Mouse (Mus musculus) gastrocnemius, postnatal 25 days (tissue): ENCODE data around the gene Mettl6. TPM values are rescaled to one million over a fixed set of nuclear protein-coding genes. Genes with fewer than 3 reads are reported as not detected.
"Not testable (repeated sequence)": the region's sequence is repeated elsewhere in the genome, so short reads cannot be mapped to it uniquely, and the experiment has no call there.

ENCODE experiments used
- DNase-seq: peaks from one replicate; pipeline ENCODE4 v3.0.0; 2022
- total RNA-seq, 2 experiments: library from RNA; stranded (reverse); gene quantifications; 1 replicate in 1 of 2; 2 replicates in 1 of 2; pipeline ENCODE4 v1.2.3; 2021

The Mettl6 gene
- total RNA-seq, 2 experiments from 2014 or later, result 6.9 to 9.8 TPM

DNA sequence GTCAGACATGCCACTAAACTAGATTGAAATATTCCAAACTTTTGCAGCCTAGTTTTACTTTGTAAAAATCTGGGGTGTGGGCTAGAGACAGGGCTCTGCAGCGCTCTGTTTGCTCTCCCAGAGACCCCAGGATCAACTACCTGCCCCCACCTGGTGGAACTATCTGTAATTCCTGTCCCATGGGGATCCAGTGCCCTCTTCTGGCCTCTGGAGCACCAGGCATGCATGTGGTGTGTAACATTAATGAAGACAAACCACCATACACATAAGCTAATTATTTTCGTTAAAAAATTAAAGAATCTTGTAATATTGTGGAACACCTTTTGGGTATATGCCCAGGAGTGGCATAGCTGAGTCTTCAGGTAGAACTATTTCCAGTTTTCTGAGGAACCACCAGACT lies 21.5 kb downstream of the Mettl6 start:
- no peak for DNase-seq

DNA sequence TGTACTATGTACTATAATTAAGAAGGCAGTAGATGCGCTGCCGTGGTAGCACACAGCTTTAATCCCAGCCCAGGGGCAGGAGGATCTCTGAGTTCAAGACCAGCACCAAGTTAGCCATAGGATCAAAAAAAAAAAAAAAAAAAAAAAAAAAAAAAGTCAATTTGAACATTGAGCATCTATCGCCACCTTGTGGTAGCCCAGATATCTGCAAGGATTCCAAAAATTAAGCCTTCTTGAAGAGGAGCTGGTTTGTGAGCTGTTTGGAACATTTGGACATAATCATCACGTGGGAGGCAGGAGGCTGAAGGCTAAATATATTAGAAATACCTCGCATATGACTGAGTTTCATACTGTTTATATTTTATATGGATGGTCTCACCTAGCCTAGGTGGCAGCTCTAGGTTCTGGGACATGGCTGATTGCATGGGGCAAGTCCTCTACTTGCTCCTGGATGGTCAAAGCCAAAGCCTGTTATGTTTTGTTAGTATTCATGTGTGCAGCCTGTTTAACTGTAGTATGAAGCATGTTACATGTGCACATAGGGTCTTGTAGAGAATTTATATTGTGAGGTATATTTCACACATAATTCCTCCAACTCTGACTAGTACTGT lies 22.3 kb downstream of the Mettl6 start:
- no peak for DNase-seq

GRCm38 (mm10) chr14:31469711-31470110 lies 25.1 kb downstream of the Mettl6 start:
- DNase-seq, result no peak

DNA sequence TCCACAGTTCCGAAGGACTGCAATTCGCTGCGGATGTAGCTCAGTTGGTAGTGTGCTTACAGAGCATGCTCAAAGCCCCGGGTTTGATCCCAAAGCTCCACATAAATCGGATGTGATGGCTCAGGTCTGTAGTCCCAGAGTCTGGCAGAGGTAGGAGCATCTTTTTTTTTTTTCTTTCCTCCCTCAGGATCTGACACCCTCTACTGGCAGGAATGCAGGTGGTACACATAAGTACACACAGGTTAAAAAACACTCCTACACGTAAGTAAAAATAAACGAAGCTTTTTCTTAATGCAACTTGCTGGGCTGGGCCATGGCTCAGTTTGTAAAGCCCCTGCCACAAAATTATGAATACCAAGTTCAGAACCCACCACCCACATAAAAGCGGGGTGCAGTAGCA lies 30.7 kb downstream of the Mettl6 start:
- no peak for DNase-seq

DNA sequence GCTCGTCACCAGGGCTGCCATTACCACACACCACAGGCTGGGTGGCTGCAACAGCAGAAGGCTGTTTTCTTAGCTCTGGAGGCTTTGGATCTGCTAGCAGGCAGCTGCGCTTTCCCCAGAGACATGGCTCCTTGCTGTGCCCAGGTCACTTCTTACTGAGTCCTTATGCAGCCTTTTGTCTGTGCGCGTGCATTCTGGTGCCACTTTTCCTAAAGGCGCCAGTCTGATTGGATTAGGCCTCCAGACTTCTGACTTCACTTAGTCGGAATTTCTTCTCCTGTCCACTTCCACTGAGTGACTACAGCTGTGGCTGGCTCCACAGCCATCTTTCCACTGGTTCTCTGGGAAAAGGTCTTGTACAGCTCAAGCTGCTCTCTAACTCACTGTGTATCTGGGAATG lies 32.0 kb downstream of the Mettl6 start:
- no peak for DNase-seq

- DNase-seq, result not testable (repeated sequence)
Measured at GRCm38 (mm10) chr14:31462226-31462625, 32.6 kb downstream of the Mettl6 start.

- DNase-seq, result no peak
Measured at GRCm38 (mm10) chr14:31458006-31458405, 36.8 kb downstream of the Mettl6 start.

GRCm38 (mm10) chr14:31456064-31456721 lies 38.6 kb downstream of the Mettl6 start:
- no peak for DNase-seq

DNA sequence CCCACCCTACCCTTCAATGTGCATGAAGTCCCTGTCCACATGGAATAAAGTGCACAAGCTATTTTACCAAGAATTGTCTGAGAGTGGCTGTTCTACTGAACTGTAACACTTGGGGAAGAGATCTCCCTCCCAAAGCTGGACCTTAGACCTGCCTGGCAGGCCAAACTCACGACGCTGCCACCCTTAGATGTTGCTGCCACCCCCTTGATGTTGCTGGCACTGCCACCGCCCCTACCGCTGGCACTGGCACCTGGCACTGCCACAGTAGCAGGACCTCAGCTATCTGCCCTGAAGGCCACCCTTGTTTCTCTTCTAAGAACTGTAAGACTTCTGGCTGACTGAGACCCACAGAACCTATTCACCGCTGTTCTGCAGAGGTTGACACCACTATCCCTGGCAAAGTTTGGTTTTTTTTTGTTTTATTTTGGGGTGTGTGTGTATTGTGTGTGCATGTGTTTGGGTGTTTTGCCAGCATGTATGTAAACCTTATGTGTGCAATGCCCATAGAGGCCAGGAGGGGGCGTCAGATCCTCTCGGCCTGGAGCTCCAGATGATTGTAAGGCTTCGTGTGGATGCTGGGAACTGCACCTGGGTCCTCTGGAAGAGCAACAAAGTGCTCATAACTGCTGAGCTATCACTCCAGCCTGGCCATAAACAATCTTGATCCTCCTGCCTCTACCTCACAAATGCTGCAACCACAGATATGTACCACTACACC lies 39.8 kb downstream of the Mettl6 start:
- no peak for DNase-seq

DNA sequence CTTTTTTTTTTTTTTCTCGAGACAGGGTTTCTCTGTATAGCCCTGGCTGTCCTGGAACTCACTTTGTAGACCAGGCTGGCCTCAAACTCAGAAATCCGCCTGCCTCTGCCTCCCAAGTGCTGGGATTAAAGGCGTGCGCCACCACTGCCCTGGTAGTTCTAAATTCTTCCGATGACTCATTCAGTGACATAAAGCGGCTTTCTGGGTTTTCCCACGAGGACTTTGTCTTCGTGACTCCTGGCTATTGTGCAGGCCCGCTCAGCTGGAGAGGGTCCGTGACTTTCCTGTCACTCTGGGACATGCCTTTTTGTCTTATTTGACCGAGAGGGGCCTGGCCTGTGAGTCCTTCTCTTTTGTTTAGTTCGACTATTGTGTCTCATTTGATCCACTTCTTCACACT lies 40.9 kb downstream of the Mettl6 start:
- not testable (repeated sequence) for DNase-seq

- DNase-seq, result no peak
Measured at GRCm38 (mm10) chr14:31448994-31449393, 45.8 kb downstream of the Mettl6 start.

GRCm38 (mm10) chr14:31443616-31444015 lies 51.2 kb downstream of the Mettl6 start:
- DNase-seq, result no peak

- no peak for DNase-seq
Measured at GRCm38 (mm10) chr14:31440725-31441124, 54.1 kb downstream of the Mettl6 start.

DNA sequence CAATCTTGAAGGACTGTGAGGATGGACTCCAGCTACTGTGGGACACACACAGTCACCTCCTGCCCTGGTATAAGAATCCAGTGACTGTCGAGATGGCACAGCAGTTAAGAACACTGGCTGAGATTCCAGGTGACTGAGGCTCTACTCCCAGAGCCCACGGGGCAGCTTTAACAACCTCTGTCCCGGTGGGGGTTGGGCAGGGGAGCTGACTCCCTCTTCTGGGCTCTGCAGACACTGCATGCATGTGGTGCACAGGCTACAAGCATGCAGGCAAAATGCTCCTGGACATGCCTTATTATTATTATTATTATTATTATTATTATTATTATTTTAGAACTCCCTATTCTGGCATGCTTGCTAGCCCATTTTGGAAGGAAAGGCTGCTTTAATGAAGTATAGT lies 54.6 kb downstream of the Mettl6 start:
- DNase-seq, result no peak

DNA sequence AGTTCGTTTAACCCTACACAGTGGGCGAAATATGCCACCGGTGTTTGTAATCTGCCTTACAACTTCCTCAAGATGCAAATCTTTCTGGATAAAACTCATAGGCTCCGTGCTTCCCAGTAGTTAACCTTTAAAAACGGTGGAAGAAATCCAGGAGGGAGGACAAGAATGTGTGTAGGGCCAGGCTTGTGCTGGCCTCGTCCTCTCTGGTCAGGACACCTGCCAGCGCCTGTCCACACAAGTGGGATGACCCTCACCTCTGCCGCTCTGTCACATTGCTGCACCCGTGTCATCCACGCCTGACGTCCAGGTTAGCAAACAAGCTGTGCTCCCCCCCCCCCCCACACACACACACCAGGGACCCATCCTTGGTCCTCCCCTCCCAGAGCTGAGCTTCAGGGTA lies 55.6 kb downstream of the Mettl6 start:
- no peak for DNase-seq

DNA sequence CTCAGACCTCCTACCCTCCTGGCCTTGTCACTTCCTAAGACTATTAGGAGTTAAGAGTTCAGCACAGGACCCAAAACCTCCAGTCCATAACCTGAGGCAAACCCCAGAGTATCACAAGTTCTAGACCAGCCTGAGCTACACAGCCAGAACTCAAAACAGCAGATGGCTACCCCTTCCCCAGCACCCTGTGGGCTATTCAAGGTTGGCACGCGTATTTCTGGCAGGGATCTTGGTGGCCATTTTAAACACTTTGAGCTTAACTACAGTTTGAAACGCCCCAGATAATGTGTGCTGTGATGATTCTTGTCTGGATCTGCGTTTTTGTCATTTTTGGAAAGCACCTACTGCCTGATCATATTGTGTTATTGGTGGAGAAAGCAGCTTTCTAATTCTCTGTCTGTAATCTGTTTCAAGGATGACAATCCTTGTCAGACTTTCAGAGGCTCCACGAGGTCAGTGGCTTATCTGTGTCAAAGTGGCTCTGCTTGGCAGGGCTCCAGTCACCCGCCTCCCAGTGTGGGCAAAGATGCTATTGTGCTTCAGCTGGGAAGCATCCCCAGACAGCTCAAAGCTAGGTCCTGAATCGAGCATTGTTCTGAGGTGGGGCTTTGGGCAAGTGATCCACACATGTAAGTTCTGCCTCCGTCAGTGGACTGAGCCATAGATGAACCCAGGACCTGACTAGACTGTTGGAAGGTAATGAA lies 56.9 kb downstream of the Mettl6 start:
- DNase-seq, result no peak

- DNase-seq, result peak; percentile 91
Measured at GRCm38 (mm10) chr14:31435930-31436693, 58.7 kb downstream of the Mettl6 start, which contains the start of gene Sh3bp5. Gene Sh3bp5, minus strand, starts transcription at chr14:31436078.

- DNase-seq, result peak; percentile 26
Measured at GRCm38 (mm10) chr14:31435018-31435915, 59.6 kb downstream of the Mettl6 start.

- no peak for DNase-seq
Measured at GRCm38 (mm10) chr14:31434426-31434825, 60.4 kb downstream of the Mettl6 start.

DNA sequence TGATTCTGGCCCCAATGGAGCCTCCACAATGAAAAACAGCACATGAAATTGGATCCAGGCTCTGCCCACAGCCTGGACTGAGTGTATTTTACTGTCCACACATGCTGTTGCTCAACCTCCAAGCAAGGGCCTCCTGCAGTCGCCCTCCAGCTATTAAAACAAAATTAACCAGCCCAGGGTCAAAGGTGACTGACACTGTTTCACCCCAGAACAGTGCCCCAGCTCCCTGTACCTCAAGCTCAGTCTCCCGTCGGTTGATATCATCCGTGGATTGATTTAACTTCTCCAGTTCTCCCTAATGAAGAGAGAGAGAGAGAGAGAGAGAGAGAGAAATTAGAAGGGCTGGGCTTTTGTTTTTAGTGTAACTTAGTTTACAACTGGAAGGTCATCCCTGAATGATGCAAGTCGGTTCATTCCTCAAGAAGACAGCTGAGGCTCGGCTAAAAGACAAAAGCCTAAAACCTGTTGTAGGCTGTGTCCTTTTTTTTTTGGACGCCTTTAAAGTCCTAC lies 60.9 kb downstream of the Mettl6 start:
- DNase-seq, result peak; percentile 49

DNA sequence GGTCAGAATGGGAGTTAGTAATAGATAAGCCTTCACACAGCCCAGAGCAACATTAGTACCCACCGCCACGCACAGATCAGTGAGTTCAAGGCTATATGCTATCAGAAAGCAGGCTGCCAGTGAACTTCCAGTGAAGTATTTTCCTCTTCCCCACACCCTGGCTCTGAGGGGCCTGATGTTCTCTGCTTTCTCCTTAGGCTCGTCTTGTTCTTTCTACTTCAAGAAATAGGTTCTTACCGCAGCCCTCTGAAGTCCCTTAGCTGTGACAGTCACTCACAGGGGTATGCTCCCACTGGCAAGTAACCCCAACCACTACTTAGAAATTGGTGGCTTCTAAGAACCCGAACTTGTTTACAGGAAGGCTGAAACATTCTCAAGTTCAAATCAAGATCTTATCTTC lies 61.7 kb downstream of the Mettl6 start:
- DNase-seq, result no peak
